Mouse (Mus musculus) lung, embryonic 14.5 days (tissue): ENCODE measurements around the gene Sbf2. TPM values are rescaled to one million over a fixed set of nuclear protein-coding genes. Genes with fewer than 3 reads are reported as not detected.
A peak's percentile ranks its signal among the peaks of the same experiment; 100 is the strongest.

Experiments
- ATAC-seq: fragments of 200-750 bp; cut with Nextera tagmentation; 2 replicates; pipeline ENCODE4 v1.8.0; 2017; ENCODE audit warnings: mild to moderate bottlenecking, moderate TSS enrichment, moderate library complexity; ENCODE audit not compliant: insufficient read depth
- DNase-seq: peaks from one replicate; pipeline ENCODE4 v3.0.0-alpha.2; 2015
- H3K27ac ChIP-seq: fragments of 300-500 bp; sonication (generic); 2 replicates; pipeline ENCODE4 v1.5.1; 2014; ENCODE audit warnings: low read depth, mild to moderate bottlenecking, moderate library complexity
- H3K27me3 ChIP-seq: fragments of 300-500 bp; sonication (generic); 2 replicates; pipeline ENCODE4 v1.6.1; 2014; ENCODE audit warnings: low read length, control low read depth; ENCODE audit not compliant: insufficient read depth
- H3K36me3 ChIP-seq: fragments of 300-500 bp; sonication (generic); 2 replicates; pipeline ENCODE4 v1.6.1; 2014; ENCODE audit warnings: control low read depth; ENCODE audit not compliant: insufficient read depth
- H3K4me1 ChIP-seq: fragments of 300-500 bp; sonication (generic); 2 replicates; pipeline ENCODE4 v1.6.1; 2014; ENCODE audit warnings: antibody characterized with exemption, control low read depth; ENCODE audit not compliant: insufficient read depth
- H3K4me2 ChIP-seq: fragments of 300-500 bp; sonication (generic); 2 replicates; pipeline ENCODE4 v1.6.1; 2014; ENCODE audit warnings: mild to moderate bottlenecking
- H3K4me3 ChIP-seq: fragments of 300-500 bp; sonication (generic); 2 replicates; pipeline ENCODE4 v1.5.1; 2014; ENCODE audit warnings: low read depth, low read length
- H3K9ac ChIP-seq: fragments of 300-500 bp; sonication (generic); 2 replicates; pipeline ENCODE4 v1.6.1; 2014
- H3K9me3 ChIP-seq: fragments of 300-500 bp; sonication (generic); 2 replicates; pipeline ENCODE4 v1.6.1; 2016; ENCODE audit warnings: low read depth, low read length, control low read depth
- CTCF ChIP-seq: IDR thresholded peaks from 2 replicates; pipeline ENCODE4 v1.5.1; 2016; ENCODE audit warnings: antibody characterized with exemption, low read depth
- WGBS: fragments of 180-500 bp; shearing (Covaris S2); extraction: QIAGEN DNeasy Blood & Tissue Kit; methylation state at CpG from one replicate; pipeline ENCODE4 v1.1.7; 2014; 5-methylcytosine and 5-hydroxymethylcytosine counted together
- polyA plus RNA-seq: library from polyadenylated mRNA; unstranded; fragments of >200 nt; fragmentation: Nextera tagmentation; extraction: Ambion mirVana; gene quantifications from 2 replicates; pipeline ENCODE4 v1.2.1, GENCODE M21; 2014

Gene Sbf2
- polyA plus RNA-seq, 1 experiment from 2014 or later: 45.4 TPM

- 95% methylated on average over 1 of the region's 1 CpGs for WGBS
- Histone ChIP-seq H3K9me3 (no peaks in the 10 kb centered on the region), H3K4me1 (no peaks in the 10 kb centered on the region), H3K27ac (no peak overlapping the region), H3K4me3 (no peak overlapping the region), H3K36me3 (peaks cover 60% of the 10 kb centered on the region), H3K4me2 (no peak overlapping the region), H3K27me3 (no peaks in the 10 kb centered on the region), H3K9ac (no peak overlapping the region)
- no peak for DNase-seq
- TF ChIP-seq CTCF: 0 out of 2 replicates have a peak, but pooled peaks have one; percentile 9
- ATAC-seq: no peak
Observed at GRCm38 (mm10) chr7:110324852-110325251, 289.9 kb downstream of the Sbf2 start.

DNA sequence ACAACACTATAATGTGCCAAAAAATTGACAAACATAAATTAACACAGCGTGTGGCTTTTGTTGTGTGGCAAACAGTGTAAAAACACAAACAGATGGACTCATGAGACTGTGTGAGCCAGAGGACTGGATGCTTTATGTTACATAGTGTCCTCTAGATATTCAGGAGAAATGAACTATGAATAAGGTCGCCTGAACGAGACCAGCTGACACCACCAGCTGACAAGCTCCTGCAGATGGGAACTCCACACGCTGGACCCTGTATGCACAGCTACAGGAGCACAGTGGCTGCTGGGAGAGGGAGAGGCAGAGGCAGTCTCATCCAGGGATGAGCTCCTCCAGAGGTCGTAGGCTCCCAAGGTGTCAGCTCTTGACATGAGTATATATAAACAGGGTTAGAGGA is 293.6 kb downstream of the Sbf2 start:
- Histone ChIP-seq H3K9ac (no peak overlapping the region), H3K9me3 (no peaks in the 10 kb centered on the region), H3K36me3 (peaks cover 38% of the 10 kb centered on the region), H3K4me3 (no peak overlapping the region), H3K4me1 (no peaks in the 10 kb centered on the region), H3K27ac (no peak overlapping the region), H3K27me3 (no peaks in the 10 kb centered on the region), H3K4me2 (no peak overlapping the region)
- TF ChIP-seq CTCF: no peak
- WGBS: 62% methylated on average over 5 of the region's 5 CpGs
- ATAC-seq (no peak), DNase-seq (no peak)

- Histone ChIP-seq H3K9me3 (0 out of 2 replicates have a peak, but pooled peaks cover 4% of the 10 kb centered on the region), H3K36me3 (peaks cover 45% of the 10 kb centered on the region), H3K4me1 (no peaks in the 10 kb centered on the region), H3K4me3 (no peak overlapping the region), H3K9ac (no peak overlapping the region), H3K27me3 (no peaks in the 10 kb centered on the region), H3K4me2 (no peak overlapping the region), H3K27ac (no peak overlapping the region; the same call in 1 of the 2 replicates)
- DNase-seq: peak; percentile 52
- WGBS: 40% methylated on average over 6 of the region's 6 CpGs
- peak; percentile 31; the same call in 1 of the 2 replicates for ATAC-seq
- no peak for TF ChIP-seq CTCF
Observed at GRCm38 (mm10) chr7:110318971-110319519, 295.7 kb downstream of the Sbf2 start.

GRCm38 (mm10) chr7:110317412-110317811 is 297.3 kb downstream of the Sbf2 start:
- no peak for DNase-seq
- no peak for TF ChIP-seq CTCF
- no peak overlapping the region for H3K27ac ChIP-seq

DNA sequence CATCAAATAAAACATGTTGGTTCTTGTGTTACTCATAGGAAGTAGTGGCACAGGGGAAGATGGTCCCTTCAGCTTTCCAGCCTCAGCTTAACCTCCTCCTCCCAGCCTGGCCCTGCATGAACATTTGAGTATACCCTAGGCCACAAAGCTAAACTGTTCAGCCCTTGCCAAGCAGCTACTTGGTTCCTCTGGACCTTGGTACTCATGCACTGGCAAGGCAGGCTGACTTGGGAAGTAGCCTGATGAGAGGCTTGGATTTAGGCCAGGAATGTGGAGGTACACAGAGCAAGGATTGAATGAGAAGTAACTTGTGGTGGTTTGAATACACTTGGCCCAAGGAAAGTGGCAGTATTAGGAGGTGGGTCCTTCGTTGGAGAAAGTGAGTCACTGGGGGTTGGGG is 299.4 kb downstream of the Sbf2 start:
- TF ChIP-seq CTCF: no peak
- Histone ChIP-seq H3K4me1 (no peaks in the 10 kb centered on the region), H3K9me3 (0 out of 2 replicates have a peak, but pooled peaks cover 4% of the 10 kb centered on the region), H3K27me3 (no peaks in the 10 kb centered on the region), H3K4me3 (no peak overlapping the region), H3K9ac (no peak overlapping the region), H3K4me2 (no peak overlapping the region), H3K27ac (no peak overlapping the region), H3K36me3 (peaks cover 58% of the 10 kb centered on the region)
- WGBS: 79% methylated on average over 1 of the region's 1 CpGs
- ATAC-seq: no peak
- DNase-seq: no peak

More at GRCm38 (mm10) chr7:110317412-110317811, 297.3 kb downstream of the Sbf2 start:
- WGBS: 93% methylated on average over 4 of the region's 4 CpGs
- H3K9me3 ChIP-seq: 0 out of 2 replicates have a peak, but pooled peaks cover 4% of the 10 kb centered on the region
- H3K9ac ChIP-seq: no peak overlapping the region
- H3K4me2 ChIP-seq: no peak overlapping the region
- no peak overlapping the region for H3K4me3 ChIP-seq
- H3K27me3 ChIP-seq: no peaks in the 10 kb centered on the region
- no peaks in the 10 kb centered on the region for H3K4me1 ChIP-seq
- no peak for ATAC-seq
- H3K36me3 ChIP-seq: peaks cover 48% of the 10 kb centered on the region

DNA sequence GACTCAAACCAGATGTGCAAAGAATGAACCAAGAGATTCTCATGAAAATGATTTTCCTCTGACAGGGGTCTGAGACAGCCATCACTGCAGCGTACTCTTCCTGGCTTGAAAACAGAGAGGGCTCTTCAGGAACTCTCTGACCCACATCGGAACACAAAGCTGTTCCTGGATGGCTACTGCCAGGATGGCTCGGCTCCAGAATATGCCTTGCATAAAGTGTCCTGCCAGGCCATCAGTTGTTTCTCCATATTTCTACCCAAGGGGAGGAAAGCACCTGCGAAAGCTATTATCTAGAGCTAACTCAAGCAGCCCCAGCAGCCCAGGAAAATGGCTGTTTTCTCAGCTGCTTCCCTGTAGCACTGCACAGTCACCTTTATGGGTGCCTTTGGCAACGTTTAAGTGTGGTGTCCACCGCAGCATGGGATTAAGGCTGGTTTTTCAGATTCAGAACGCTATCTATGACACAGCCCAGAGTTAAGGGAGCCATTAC is 300.3 kb downstream of the Sbf2 start:
- no peak overlapping the region for H3K4me3 ChIP-seq
- H3K9ac ChIP-seq: no peak overlapping the region
- H3K4me1 ChIP-seq: no peaks in the 10 kb centered on the region
- ATAC-seq (no peak), DNase-seq (no peak)
- WGBS: 91% methylated on average over 7 of the region's 7 CpGs
- peaks cover 65% of the 10 kb centered on the region for H3K36me3 ChIP-seq
- H3K4me2 ChIP-seq: no peak overlapping the region
- TF ChIP-seq CTCF: no peak
- H3K27ac ChIP-seq: no peak overlapping the region
- no peaks in the 10 kb centered on the region for H3K27me3 ChIP-seq
- 0 out of 2 replicates have a peak, but pooled peaks cover 4% of the 10 kb centered on the region for H3K9me3 ChIP-seq

DNA sequence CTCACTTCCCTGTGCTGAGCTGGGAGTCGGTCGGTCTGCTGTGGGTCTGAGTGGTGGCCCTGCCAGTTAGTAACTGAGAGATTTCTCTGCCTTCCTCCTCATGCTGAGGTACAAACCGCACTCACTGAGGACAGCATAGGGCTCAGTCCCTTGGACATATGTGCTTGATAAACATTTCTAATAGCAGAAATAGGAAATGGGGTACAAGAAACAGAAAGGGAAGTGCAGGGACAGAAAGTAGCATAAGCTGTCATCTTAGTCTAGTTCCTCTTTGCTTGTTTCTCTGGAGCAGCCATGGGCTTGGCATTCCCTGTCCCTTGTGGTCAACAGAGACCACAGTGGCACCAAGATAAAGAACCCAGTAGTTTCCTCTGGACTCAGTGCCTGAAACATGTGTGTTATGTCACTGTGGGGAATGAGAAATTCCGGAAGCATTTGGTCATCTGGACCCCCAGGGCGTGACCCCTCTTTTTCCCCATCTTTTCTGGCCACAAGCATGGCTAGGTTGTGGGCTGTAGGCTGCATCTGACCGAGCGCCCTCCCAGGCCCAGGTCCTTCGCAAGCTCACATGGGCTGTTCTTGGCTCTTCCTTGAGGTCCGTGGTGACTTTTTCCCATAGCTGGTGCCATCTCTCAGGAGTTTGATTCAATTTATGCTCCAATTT is 301.2 kb downstream of the Sbf2 start:
- no peak for DNase-seq
- Histone ChIP-seq H3K9ac (no peak overlapping the region), H3K9me3 (0 out of 2 replicates have a peak, but pooled peaks cover 4% of the 10 kb centered on the region), H3K4me3 (no peak overlapping the region), H3K4me1 (no peaks in the 10 kb centered on the region), H3K27ac (no peak overlapping the region), H3K36me3 (peaks cover 69% of the 10 kb centered on the region), H3K27me3 (no peaks in the 10 kb centered on the region), H3K4me2 (no peak overlapping the region)
- no peak for TF ChIP-seq CTCF
- 87% methylated on average over 9 of the region's 9 CpGs for WGBS
- ATAC-seq: no peak
